Mouse (Mus musculus) midbrain, embryonic 16.5 days (tissue): ENCODE results near the gene Inafm2. TPM values are rescaled to one million over a fixed set of nuclear protein-coding genes. Genes with fewer than 3 reads are reported as not detected.
A peak's percentile ranks its signal among the peaks of the same experiment; 100 is the strongest.

Experiments
- ATAC-seq: fragments of 200-750 bp; cut with Nextera tagmentation; 2 replicates; pipeline ENCODE4 v1.8.0; 2017; ENCODE audit warnings: moderate TSS enrichment
- H3K27ac ChIP-seq: fragments of 300-500 bp; sonication (generic); 2 replicates; pipeline ENCODE4 v1.5.1; 2014; ENCODE audit warnings: mild to moderate bottlenecking, low read length, mixed read lengths
- H3K27me3 ChIP-seq: fragments of 300-500 bp; sonication (generic); 2 replicates; pipeline ENCODE4 v1.6.1; 2014; ENCODE audit warnings: low read depth, low read length, mixed read lengths; ENCODE audit not compliant: control insufficient read depth, insufficient read depth
- H3K36me3 ChIP-seq: fragments of 300-500 bp; sonication (generic); 2 replicates; pipeline ENCODE4 v1.6.1; 2014; ENCODE audit warnings: mild to moderate bottlenecking, low read length, moderate library complexity, mixed read lengths; ENCODE audit not compliant: control insufficient read depth, insufficient read depth
- H3K4me1 ChIP-seq: fragments of 300-500 bp; sonication (generic); 2 replicates; pipeline ENCODE4 v1.6.1; 2014; ENCODE audit warnings: mild to moderate bottlenecking, low read length, mixed read lengths; ENCODE audit not compliant: control insufficient read depth, insufficient read depth
- H3K4me2 ChIP-seq: fragments of 300-500 bp; sonication (generic); 2 replicates; pipeline ENCODE4 v1.6.1; 2014; ENCODE audit warnings: mild to moderate bottlenecking, low read length, mixed read lengths
- H3K4me3 ChIP-seq: fragments of 300-500 bp; sonication (generic); 2 replicates; pipeline ENCODE4 v1.5.1; 2014; ENCODE audit warnings: low read depth, mild to moderate bottlenecking, low read length, moderate library complexity, mixed read lengths
- H3K9ac ChIP-seq: fragments of 300-500 bp; sonication (generic); 2 replicates; pipeline ENCODE4 v1.6.1; 2014; ENCODE audit warnings: low read depth, low read length, mixed read lengths
- H3K9me3 ChIP-seq: fragments of 300-500 bp; sonication (generic); replicated peaks from 2 replicates; pipeline ENCODE4 v1.6.1; 2014; ENCODE audit warnings: mild to moderate bottlenecking, low read length, mixed read lengths; ENCODE audit not compliant: control insufficient read depth, poor library complexity, severe bottlenecking
- WGBS: fragments of 180-500 bp; shearing (Covaris S2); extraction: QIAGEN DNeasy Blood & Tissue Kit; methylation state at CpG from one replicate; pipeline ENCODE4 v1.1.7; 2014; 5-methylcytosine and 5-hydroxymethylcytosine counted together
- polyA plus RNA-seq: library from polyadenylated mRNA; unstranded; fragments of >200 nt; fragmentation: Nextera tagmentation; extraction: Ambion mirVana; gene quantifications from 2 replicates; pipeline ENCODE4 v1.2.1, GENCODE M21; 2015

Gene Inafm2
- polyA plus RNA-seq, 1 experiment from 2014 or later: 17.9 TPM

DNA sequence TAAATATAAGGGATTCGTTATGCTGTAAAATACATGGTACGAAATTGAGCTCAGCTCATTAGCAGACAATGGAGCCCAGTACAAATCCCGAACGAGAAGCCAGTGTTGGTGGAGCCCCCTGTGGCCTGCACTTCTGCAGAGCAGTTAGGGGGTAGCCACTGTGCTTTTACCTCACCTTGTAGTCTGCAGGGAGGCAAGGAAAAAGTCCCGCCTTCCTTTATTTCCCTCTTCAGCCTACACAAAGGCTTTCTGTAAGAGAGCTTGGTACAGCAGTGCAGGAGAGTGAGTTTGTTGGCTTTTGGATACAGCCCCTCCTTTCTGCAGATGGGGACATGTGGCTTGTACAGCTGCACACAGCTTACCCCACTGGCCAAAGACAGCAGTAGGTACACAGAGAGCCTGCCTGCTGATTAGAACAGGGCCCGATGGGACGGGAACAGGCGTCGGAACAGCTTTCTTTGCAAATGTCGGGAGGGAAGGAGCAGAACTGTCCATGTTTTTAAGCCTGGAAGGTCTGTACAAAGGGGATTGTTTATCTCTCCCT is 3.9 kb downstream of the Inafm2 start:
- no peak for ATAC-seq
- Histone ChIP-seq H3K9ac (peak overlapping the region; percentile 3; the same call in 1 of the 2 replicates), H3K9me3 (no peaks in the 10 kb centered on the region), H3K4me3 (no peak overlapping the region), H3K4me2 (peak overlapping the region; percentile 17; the same call in 1 of the 2 replicates), H3K27me3 (no peaks in the 10 kb centered on the region), H3K27ac (no peak overlapping the region), H3K4me1 (peaks cover 33% of the 10 kb centered on the region), H3K36me3 (no peaks in the 10 kb centered on the region)
- WGBS: 21% methylated on average over 10 of the region's 10 CpGs

DNA sequence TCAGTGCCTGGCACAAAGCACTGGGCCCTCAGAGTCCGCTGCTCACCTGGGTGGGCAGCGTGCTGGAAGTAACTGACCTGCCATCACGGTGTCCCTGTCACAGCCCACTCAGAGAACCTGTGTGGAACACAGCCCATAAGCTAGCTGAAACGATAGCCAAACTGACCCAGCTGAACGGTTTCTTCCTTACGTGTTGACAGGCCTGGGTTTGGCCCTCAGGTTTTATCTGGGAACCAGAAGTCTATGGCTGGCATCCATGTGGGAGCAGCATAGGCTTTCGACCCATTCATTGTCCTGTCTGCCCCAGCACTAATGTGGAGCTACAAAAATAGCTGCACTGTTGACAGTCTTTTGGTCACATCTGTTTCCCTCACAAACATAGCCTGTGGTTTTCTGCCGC is 4.9 kb downstream of the Inafm2 start:
- Histone ChIP-seq H3K27ac (no peak overlapping the region), H3K27me3 (no peaks in the 10 kb centered on the region), H3K4me1 (peaks cover 26% of the 10 kb centered on the region), H3K4me3 (no peak overlapping the region), H3K9me3 (no peaks in the 10 kb centered on the region), H3K4me2 (no peak overlapping the region), H3K9ac (no peak overlapping the region; the same call in 1 of the 2 replicates), H3K36me3 (no peaks in the 10 kb centered on the region)
- no peak for ATAC-seq
- WGBS: 75% methylated on average over 8 of the region's 8 CpGs

DNA sequence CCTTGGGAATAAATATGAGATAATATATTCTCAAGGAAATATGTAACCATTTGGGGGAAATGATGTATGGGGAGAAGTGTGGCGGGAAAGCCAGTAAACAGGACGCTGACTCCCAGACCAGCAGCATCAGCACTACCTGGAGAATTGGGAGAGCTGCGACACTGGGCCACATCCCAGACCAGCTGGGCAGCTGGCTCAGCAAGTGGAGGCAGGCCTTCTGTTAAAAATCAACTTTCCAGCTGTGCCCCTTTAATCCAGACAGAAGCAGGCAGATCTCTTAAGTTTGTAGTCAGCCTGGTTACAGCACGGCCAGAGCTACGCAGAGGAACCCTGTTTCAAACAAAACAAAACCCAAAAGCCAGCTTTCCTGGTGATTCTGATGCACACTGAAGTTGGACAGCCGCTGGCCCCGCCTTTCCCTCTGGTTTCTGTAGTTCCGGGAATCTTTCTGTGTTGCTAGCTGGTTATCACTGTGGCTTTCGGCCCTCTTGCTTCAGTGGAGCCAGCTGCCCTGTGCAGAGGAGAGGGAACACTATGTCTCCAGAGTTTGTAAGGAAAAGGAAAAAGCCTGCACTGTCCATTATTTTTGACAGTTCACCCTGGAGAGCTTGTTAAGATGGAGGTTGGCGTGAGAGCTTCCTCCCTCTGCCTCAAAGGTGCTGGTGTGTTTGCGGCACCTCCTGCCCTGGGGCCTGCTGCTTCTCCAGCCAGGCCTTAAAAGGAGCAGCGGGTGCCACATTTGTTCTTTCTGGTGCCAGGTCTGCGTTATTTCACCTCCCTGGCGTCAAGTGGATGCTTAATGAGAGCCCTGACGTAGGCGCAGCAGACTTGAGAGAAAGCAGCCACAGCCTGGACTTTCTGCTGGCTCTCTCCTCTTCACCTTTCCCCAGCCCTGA is 6.6 kb downstream of the Inafm2 start:
- H3K27me3 ChIP-seq: no peaks in the 10 kb centered on the region
- H3K4me1 ChIP-seq: peaks cover 23% of the 10 kb centered on the region
- no peak overlapping the region for H3K4me3 ChIP-seq
- no peak overlapping the region for H3K27ac ChIP-seq
- H3K36me3 ChIP-seq: no peaks in the 10 kb centered on the region
- WGBS: 65% methylated on average over 16 of the region's 16 CpGs
- no peak overlapping the region for H3K4me2 ChIP-seq
- no peak overlapping the region for H3K9ac ChIP-seq
- no peak for ATAC-seq
- H3K9me3 ChIP-seq: no peaks in the 10 kb centered on the region

DNA sequence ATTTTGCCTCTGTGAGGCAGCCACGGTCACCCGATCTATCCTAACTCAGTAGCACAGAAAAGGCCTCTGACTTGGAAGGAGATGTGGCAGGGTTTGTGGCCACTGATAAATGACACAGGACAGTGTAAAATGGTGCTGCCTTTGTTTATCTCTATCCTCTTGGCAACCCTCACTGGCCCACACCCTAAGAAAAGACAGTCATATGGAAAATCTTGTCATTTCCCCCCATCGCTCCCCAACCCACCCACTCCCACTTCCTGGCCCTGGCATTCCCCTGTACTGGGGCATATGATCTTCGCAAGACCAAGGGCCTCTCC is 7.2 kb downstream of the Inafm2 start:
- peaks cover 20% of the 10 kb centered on the region for H3K4me1 ChIP-seq
- no peaks in the 10 kb centered on the region for H3K27me3 ChIP-seq
- H3K9ac ChIP-seq: no peak overlapping the region
- 89% methylated on average over 3 of the region's 4 CpGs for WGBS
- H3K4me2 ChIP-seq: no peak overlapping the region
- ATAC-seq: no peak
- no peak overlapping the region for H3K4me3 ChIP-seq
- no peaks in the 10 kb centered on the region for H3K9me3 ChIP-seq
- no peak overlapping the region for H3K27ac ChIP-seq
- no peaks in the 10 kb centered on the region for H3K36me3 ChIP-seq

DNA sequence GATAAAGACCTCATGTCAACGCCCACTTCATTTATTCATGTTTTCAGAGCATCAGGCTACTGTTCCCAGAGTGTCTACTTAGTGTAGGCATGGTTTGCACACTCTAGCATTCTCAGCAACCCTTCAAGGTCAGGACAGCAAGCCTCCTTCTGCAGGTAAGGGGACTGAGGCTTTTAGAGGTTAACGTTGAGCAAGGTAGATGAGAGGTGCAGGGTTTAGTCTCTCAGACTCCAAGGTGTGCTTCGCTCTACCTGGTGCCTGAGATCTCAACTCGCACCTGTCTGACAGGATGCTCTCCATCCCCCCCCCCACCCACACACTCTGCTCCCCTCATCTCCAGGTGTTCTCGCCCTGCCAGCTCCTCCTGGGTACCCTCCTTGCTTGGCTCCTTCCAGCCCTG is 8.6 kb downstream of the Inafm2 start:
- Histone ChIP-seq H3K4me2 (no peak overlapping the region), H3K27me3 (no peaks in the 10 kb centered on the region), H3K36me3 (no peaks in the 10 kb centered on the region), H3K4me1 (peaks cover 7% of the 10 kb centered on the region), H3K9me3 (no peaks in the 10 kb centered on the region), H3K4me3 (no peak overlapping the region), H3K27ac (no peak overlapping the region), H3K9ac (no peak overlapping the region)
- WGBS: 94% methylated on average over 5 of the region's 5 CpGs
- no peak for ATAC-seq

DNA sequence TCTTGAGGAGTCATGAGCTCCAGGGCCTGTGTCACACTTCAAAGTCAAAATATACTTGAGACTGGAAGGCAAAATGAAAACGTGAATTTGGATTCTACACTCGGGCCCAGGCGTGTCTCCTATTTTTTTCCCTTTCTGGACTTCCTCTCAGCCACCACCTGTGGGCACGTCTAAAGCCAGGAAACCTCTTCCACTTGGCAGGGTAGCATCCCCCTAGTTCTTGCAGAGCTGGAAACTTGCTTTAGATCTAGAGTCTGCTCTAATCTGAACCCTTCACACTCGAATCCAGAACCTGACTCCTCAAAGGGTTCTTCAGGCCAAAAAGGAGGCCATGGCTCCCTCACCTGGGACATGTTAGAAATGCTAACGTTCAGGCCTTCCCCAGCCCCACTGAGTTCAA is 9.8 kb downstream of the Inafm2 start:
- 87% methylated on average over 6 of the region's 6 CpGs for WGBS
- H3K36me3 ChIP-seq: no peaks in the 10 kb centered on the region
- H3K4me2 ChIP-seq: no peak overlapping the region

DNA sequence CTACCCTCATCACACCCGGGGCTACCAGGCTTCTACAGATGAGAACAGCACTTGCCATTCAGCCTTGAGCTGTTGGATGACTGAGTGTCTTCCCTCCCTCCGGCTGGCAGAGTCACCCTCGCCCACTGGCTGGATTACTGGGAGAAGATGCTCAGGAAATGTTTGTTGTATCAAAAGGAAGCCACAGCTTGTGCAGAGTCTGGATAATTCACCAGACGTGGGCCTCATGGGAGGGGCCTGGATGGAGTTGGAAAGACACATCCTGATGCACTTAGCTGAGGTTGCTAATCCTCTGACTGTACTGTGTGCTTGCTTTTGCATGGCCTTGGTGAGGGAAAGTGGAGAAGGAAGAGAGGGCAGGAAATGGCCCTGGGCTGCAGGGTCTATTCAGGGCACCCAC is 10.5 kb downstream of the Inafm2 start:
- ATAC-seq: no peak
- H3K9ac ChIP-seq: no peak overlapping the region
- no peak overlapping the region for H3K27ac ChIP-seq
- no peaks in the 10 kb centered on the region for H3K36me3 ChIP-seq
- H3K4me3 ChIP-seq: no peak overlapping the region
- no peaks in the 10 kb centered on the region for H3K27me3 ChIP-seq
- H3K4me2 ChIP-seq: no peak overlapping the region
- no peaks in the 10 kb centered on the region for H3K9me3 ChIP-seq
- H3K4me1 ChIP-seq: peaks cover 2% of the 10 kb centered on the region; the same call in 1 of the 2 replicates
- WGBS: 86% methylated on average over 4 of the region's 4 CpGs

More for the DNA sequence above, 9.8 kb downstream of the Inafm2 start:
- peaks cover 2% of the 10 kb centered on the region; the same call in 1 of the 2 replicates for H3K4me1 ChIP-seq
- no peak overlapping the region for H3K9ac ChIP-seq
- H3K4me3 ChIP-seq: no peak overlapping the region
- ATAC-seq: no peak
- no peak overlapping the region for H3K27ac ChIP-seq
- H3K27me3 ChIP-seq: no peaks in the 10 kb centered on the region
- no peaks in the 10 kb centered on the region for H3K9me3 ChIP-seq

DNA sequence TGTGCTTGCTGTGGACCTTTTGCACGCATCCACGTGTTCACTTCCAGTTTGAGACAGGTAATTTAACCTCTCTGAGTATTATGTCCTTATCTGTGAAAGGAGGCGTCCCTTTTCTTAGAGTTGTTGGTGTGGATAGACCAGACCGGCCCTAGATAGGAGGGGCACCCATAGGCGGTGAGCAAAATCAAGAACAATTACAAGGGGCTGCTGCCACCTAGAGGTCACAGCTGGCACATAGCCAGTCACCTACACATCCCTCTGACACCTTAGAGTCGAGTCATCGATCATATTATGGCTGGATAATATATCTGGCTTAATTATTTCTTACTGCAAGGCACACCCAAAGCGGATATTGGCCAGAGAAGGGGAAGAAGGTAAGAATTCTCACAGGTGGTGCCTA is 14.3 kb downstream of the Inafm2 start:
- Histone ChIP-seq H3K9me3 (no peaks in the 10 kb centered on the region), H3K4me3 (no peak overlapping the region), H3K9ac (no peak overlapping the region), H3K27ac (no peak overlapping the region), H3K4me2 (peak overlapping the region; percentile 13; the same call in 1 of the 2 replicates), H3K36me3 (no peaks in the 10 kb centered on the region), H3K27me3 (no peaks in the 10 kb centered on the region), H3K4me1 (peaks cover 23% of the 10 kb centered on the region)
- ATAC-seq: peak; percentile 61
- WGBS: 8% methylated on average over 8 of the region's 8 CpGs

DNA sequence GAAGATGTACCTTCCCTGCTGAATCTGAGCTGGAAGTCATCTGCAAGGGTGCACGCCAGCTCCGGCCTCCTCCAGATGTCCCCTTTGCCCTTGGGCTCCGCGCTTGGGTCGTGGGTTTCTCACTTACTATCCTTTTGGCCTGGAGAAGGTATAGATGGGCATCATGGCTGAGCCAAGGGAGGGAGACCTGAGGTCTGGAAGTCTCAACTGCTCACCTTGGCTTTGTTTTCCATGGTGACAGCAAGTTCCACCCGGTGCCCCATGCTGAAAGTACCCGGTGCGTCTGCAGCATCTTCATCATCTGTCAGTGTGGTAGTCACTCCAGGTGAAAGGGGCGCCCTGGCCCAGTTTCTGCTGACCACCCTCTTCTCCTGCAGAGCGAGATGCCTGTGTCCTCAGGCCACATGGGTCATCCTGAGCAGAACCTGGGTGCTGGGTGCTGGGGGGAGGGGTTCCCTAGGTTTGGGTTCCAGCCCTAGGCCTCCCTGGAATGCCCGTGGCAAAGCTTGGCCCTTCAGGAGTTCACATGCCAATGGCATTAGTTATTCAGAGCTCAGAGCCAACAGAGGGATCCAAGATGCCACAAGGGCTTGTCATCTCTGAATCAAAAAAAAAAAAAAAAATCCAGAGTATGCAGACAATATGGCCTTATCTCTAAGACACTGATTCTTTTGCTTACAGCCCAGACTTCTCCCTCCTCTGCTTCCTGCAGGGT is 14.9 kb downstream of the Inafm2 start:
- ATAC-seq: no peak
- Histone ChIP-seq H3K9me3 (no peaks in the 10 kb centered on the region), H3K27ac (no peak overlapping the region), H3K27me3 (no peaks in the 10 kb centered on the region), H3K36me3 (no peaks in the 10 kb centered on the region), H3K4me1 (peaks cover 23% of the 10 kb centered on the region), H3K9ac (no peak overlapping the region), H3K4me2 (no peak overlapping the region), H3K4me3 (no peak overlapping the region)
- WGBS: 80% methylated on average over 11 of the region's 11 CpGs
